Mouse (Mus musculus) 3T3-L1 (cell line): ENCODE data around the gene Hunk.

Experiments used
- DNase-seq: peaks from one replicate; pipeline ENCODE4 v3.0.0-alpha.2; 2015; ENCODE audit warnings: low read depth, low spot score

The Hunk gene

GRCm38 (mm10) chr16:90437276-90437675, 51.5 kb downstream of the Hunk start:
- no peak for DNase-seq

- DNase-seq, result no peak
Observed at GRCm38 (mm10) chr16:90439493-90439892, 53.7 kb downstream of the Hunk start.

GRCm38 (mm10) chr16:90440654-90441053, 54.8 kb downstream of the Hunk start:
- DNase-seq, result no peak

GRCm38 (mm10) chr16:90442991-90443390, 57.2 kb downstream of the Hunk start:
- no peak for DNase-seq

GRCm38 (mm10) chr16:90453197-90453596, 67.4 kb downstream of the Hunk start:
- no peak for DNase-seq

- no peak for DNase-seq
Observed at GRCm38 (mm10) chr16:90456495-90457125, 70.8 kb downstream of the Hunk start.

GRCm38 (mm10) chr16:90458899-90459610, 73.2 kb downstream of the Hunk start:
- DNase-seq, result peak; percentile 4

GRCm38 (mm10) chr16:90461304-90461905, 75.6 kb downstream of the Hunk start:
- DNase-seq, result no peak

GRCm38 (mm10) chr16:90462728-90463275, 77.0 kb downstream of the Hunk start:
- DNase-seq, result no peak

GRCm38 (mm10) chr16:90465154-90465553, 79.3 kb downstream of the Hunk start:
- no peak for DNase-seq

GRCm38 (mm10) chr16:90468286-90468685, 82.5 kb downstream of the Hunk start:
- DNase-seq, result no peak

- DNase-seq, result no peak
Observed at GRCm38 (mm10) chr16:90475701-90476229, 90.0 kb downstream of the Hunk start.

- no peak for DNase-seq
Observed at GRCm38 (mm10) chr16:90481612-90482011, 95.8 kb downstream of the Hunk start.

GRCm38 (mm10) chr16:90483341-90483740, 97.5 kb downstream of the Hunk start:
- DNase-seq, result no peak

- no peak for DNase-seq
Observed at GRCm38 (mm10) chr16:90485125-90485524, 99.3 kb downstream of the Hunk start.

- DNase-seq, result no peak
Observed at GRCm38 (mm10) chr16:90485599-90485998, 99.8 kb downstream of the Hunk start.

GRCm38 (mm10) chr16:90490066-90490465, 104.3 kb downstream of the Hunk start:
- no peak for DNase-seq

- no peak for DNase-seq
Observed at GRCm38 (mm10) chr16:90491898-90492499, 106.2 kb downstream of the Hunk start.

GRCm38 (mm10) chr16:90496930-90497329, 111.1 kb downstream of the Hunk start:
- no peak for DNase-seq

- DNase-seq, result no peak
Observed at GRCm38 (mm10) chr16:90497749-90498464, 112.1 kb downstream of the Hunk start.

- no peak for DNase-seq
Observed at GRCm38 (mm10) chr16:90500809-90501208, 115.0 kb downstream of the Hunk start.
